Mouse (Mus musculus) cerebellum, adult 11 months (tissue): Measurements from ENCODE around the gene Tmem170b.

Experiments
- DNase-seq: peaks from one replicate; pipeline ENCODE4 v3.0.0; 2022

The Tmem170b gene

GRCm38 (mm10) chr13:41605099-41606010 is at the start of gene Tmem170b:
Gene Tmem170b (plus strand): TSS chr13:41605907.
- DNase-seq, result peak; percentile 98

DNA sequence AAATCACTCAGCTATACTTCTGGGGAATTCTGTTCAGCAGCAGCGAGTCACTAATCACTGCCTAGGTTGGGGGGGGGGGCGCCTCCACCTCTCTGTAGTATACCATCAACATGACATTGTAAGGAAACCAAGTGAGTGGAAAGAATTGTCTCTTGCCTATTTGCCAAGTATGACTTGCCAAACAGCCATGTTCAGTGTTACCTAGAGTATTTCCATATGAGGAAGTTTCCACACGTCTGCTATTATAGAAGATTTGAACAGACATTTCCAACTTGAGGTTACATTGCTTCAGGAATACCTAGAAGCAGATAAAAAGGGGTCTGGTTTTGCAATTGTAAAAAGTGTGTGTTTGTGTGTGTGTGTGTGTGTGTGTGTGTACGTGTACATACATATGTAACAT is 44.7 kb upstream of the Tmem170b start:
- DNase-seq, result no peak

DNA sequence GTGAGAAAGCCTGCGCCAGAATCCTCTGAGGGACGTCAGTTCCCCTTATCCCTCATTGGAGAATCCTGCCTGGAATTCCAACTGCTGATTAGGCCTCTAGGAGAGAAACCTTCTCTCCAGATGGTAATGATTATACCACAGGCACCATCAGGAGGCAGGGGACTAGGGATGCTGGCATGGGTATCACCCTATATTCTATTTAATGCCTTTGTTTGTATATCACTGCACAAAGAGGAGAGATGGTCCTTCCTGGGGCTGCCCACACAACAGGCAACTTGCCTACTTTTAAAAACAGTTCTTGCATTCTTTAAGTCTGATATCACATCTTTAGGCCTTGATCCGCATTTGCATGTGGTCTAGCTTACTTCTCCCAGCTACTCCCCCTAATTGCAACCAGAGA is 37.3 kb upstream of the Tmem170b start:
- DNase-seq, result no peak

- DNase-seq, result no peak
Measured at GRCm38 (mm10) chr13:41568926-41569325, 36.8 kb upstream of the Tmem170b start.

- no peak for DNase-seq
Measured at GRCm38 (mm10) chr13:41569776-41570175, 35.9 kb upstream of the Tmem170b start.

DNA sequence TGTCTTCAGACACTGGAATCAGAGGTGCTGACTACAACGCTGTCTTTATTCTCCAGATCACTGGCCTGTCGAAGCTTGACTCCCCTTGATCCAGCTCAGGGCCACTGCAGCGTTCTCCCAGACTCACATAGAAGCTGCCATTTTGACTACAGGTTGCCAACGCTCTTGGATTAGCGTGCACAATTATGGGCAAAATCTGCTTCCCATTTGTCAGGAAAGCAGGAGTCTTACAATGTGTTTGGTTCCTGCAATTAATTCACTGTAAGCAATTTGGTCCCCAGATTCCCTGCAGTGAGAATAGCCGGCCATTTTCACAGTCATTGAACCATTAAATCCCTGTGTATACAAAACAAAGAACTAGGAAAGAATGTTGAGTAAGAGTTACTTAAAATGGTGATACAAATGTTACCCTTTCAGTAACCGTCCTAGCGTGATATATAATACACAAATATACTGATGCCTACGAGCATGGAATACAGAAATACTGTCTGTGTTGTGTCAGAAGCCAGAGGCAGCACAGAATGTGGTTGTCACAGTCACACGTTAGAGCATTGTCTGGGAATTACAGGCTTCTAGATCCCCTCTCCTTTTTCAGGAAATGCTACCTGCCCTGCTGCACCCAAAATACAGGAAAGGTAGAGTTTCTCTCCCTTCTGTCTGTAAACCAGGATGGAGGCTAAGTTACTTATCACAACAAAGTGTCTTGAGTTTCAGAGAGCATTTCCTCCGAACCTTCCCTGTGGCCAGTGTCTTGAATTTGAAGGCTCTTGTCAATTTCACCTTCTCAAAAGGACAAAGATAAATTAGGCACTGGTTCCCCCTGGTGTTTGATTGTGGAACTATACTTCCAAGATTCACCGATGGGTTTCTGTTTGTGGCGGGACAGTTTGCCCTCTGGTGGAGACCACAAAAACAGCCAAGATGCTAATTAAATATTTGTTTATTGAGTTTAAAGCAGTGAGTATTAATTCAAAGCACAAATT is 34.0 kb upstream of the Tmem170b start:
- peak; percentile 65 for DNase-seq

- DNase-seq, result no peak
Measured at GRCm38 (mm10) chr13:41572351-41572735, 33.4 kb upstream of the Tmem170b start.

GRCm38 (mm10) chr13:41573126-41573846 is 32.4 kb upstream of the Tmem170b start:
- no peak for DNase-seq

GRCm38 (mm10) chr13:41581058-41581457 is 24.6 kb upstream of the Tmem170b start:
- DNase-seq, result no peak

- DNase-seq, result no peak
Measured at GRCm38 (mm10) chr13:41583666-41584357, 21.9 kb upstream of the Tmem170b start.

DNA sequence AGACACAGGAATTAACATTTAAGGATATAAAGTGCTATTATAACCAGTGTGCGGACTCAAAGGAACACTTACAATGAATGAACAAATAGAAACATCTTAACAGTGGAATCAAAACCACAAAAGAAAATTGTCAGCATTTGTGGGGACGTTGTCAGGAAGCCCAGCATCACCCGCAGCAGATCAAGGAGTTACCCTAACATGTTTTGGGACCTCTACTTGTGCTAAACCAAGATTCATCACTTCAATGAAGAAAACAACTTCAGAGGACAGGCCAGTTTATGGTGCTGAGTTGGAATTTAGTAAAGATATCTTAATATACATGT is 21.4 kb upstream of the Tmem170b start:
- DNase-seq, result no peak

- no peak for DNase-seq
Measured at GRCm38 (mm10) chr13:41584896-41585295, 20.8 kb upstream of the Tmem170b start.

DNA sequence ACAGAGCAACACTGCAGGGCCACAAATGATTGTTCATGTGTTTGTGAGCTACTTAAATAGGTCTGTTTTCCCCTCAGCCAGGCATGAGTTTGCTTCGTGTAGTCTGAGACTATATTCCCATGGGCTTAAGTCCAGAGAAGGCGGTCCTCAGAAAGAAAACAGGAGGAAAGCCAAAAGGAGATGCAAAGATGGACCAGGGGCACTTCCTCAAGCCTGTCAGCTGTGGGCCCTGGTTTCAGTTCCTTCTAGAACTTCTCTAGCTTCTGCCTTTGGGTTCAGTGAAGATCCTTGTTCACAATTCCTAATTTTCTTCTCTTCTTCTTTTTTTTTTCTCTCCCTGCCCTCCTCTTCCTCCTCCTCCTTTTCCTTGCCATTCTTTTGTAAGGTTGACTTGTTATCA is 9.0 kb upstream of the Tmem170b start:
- DNase-seq, result no peak

- DNase-seq, result no peak
Measured at GRCm38 (mm10) chr13:41599977-41600376, 5.7 kb upstream of the Tmem170b start.

GRCm38 (mm10) chr13:41601056-41601455 is 4.7 kb upstream of the Tmem170b start:
- no peak for DNase-seq

DNA sequence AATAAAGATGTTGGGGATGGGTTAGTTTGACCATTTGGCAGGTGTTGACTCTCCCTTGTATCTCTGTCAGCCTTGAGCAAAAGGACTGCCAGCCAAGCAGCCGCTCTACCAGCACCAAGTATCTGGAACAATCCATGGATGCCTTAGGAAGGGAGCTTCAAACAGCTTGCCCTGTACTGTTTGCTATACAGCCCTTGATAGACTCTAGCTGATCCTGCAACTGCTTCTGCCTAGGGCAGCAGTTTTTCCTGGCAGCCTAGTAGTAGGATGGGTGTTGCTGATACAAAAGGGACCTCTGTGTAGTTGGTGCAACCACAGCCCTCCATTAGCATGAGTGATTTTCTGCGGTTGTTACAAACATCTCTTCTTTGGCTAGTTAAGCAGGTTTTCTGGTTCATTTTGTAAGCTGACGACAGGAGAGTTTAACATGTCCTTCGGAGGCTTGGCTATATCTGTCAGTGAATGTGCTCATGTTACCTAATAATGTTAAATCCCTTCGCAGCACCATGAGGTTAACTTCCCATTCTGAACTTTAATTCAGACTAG is 1.7 kb upstream of the Tmem170b start:
- no peak for DNase-seq

DNA sequence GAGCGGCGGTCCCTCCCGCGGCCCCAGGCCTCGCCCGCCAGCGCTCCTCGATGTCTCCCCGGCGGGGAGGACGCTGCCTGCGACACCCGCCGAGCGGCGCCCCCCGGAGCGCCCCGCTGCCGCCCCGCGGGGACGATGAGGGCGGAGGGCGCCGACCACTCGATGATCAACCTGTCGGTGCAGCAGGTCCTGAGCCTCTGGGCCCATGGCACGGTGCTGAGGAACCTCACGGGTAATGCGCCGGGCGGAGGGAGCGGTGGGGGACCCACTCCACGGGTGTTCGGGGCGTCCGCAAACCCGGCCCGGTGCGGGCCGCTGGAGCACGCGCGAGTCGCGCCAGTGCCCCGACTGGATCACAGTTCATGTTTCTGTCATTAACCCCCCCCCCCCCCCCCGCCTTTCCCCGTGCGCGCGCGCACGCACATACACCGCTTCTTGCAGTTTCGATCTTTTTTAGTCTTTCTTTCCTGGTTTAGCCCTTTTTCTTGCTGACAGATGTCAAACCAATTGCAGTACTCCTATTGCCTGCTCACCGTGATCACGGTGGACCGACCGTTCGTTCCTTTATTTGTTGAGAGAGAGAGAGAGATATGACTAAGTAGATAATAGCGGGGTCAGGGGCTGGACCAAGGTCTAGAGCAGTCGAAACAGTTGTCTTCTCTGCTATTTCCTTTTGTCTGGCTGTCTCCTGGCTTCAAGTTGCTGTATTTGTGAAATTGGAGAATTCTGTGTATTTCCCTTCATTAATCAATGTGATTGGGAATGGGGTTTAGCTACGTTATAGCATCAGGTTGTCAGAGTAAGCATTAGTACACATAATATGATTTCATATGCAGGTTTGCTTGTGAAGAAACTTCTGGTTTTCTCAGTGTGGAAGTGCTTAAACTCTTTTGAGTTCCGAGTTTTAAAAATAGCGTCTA is 634 bp downstream of the Tmem170b start:
- DNase-seq, result peak; percentile 77

- DNase-seq, result no peak
Measured at GRCm38 (mm10) chr13:41607589-41607988, 1.9 kb downstream of the Tmem170b start.

DNA sequence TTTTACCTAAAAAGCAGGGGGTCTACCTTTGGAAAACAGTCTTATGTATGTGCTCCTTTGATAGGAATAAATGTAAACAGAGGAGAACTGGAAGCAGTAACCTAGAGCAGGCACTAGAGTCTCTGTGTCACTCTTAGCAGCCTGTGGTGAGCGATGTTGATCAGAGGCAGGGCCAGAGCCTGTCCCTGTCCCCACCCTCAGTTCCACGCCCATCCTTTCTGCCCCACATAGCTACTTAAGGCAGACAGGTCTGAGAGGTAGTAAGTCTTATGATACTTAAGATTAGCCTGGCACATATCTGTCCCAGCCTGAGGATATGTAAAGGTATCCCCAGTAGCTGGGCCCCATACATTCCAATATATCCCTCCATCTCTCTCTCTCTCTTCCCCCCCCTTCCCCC is 2.9 kb downstream of the Tmem170b start:
- no peak for DNase-seq

DNA sequence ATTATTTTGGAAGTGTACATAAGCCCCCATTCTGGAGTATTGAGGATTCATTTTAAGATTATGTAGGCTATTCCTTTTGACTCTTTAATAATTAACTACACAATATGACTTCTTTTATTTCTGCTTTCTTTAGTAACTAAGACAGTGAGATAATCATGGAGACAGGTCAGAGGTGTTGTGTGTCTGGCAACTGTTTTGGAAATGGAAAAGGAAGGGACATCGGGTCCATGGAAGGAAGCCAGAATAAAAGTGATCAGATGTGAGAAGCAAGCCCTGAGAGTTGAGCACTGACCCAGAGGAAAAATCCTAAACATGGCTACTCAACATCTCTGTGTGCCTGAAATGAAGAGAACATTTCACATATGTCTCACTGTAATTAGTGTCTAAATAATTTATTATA is 5.3 kb downstream of the Tmem170b start:
- no peak for DNase-seq

GRCm38 (mm10) chr13:41614539-41614938 is 8.8 kb downstream of the Tmem170b start:
- DNase-seq, result no peak
